Mouse (Mus musculus): ENCODE data around the gene Zfc3h1. TPM values are rescaled to one million over a fixed set of nuclear protein-coding genes. Genes with fewer than 3 reads are reported as not detected.
A peak's percentile ranks its signal among the peaks of the same experiment; 100 is the strongest.

Zfc3h1 gene
- polyA plus RNA-seq, 1 experiment, result 12.5 TPM

GRCm38 (mm10) chr10:115359066-115359465 is 25.7 kb upstream of the Zfc3h1 start:
- 92% methylated on average over 7 of the region's 7 CpGs for WGBS
- H3K27ac ChIP-seq (ENCODE audit: insufficient read depth, low read length), result no peak overlapping the region
- H3K36me3 ChIP-seq (ENCODE audit: control insufficient read depth, insufficient read depth, low read length), result peaks cover 10% of the 10 kb centered on the region
- H3K4me1 ChIP-seq (ENCODE audit: control insufficient read depth, insufficient read depth, insufficient read length), result peaks cover 6% of the 10 kb centered on the region; the same call in 1 of the 2 replicates
- DNase-seq (ENCODE audit: low read depth in 1 of 2, low spot score in 2 of 2), result no peak
- no peaks in the 10 kb centered on the region; the same call in 1 of the 2 replicates for H3K27me3 ChIP-seq (ENCODE audit: control insufficient read depth, insufficient read depth, low read length)
- no peak overlapping the region for H3K4me3 ChIP-seq (ENCODE audit: extremely low read depth, insufficient read depth, insufficient read length)
- TF ChIP-seq POLR2A (IDR thresholded peaks at IDR 0.05; ENCODE audit: low read depth, low read length), result no peak
- TF ChIP-seq CTCF (IDR thresholded peaks at IDR 0.05; ENCODE audit: extremely low read depth, insufficient read depth, insufficient read length, insufficient replicate concordance), result no peak

DNA sequence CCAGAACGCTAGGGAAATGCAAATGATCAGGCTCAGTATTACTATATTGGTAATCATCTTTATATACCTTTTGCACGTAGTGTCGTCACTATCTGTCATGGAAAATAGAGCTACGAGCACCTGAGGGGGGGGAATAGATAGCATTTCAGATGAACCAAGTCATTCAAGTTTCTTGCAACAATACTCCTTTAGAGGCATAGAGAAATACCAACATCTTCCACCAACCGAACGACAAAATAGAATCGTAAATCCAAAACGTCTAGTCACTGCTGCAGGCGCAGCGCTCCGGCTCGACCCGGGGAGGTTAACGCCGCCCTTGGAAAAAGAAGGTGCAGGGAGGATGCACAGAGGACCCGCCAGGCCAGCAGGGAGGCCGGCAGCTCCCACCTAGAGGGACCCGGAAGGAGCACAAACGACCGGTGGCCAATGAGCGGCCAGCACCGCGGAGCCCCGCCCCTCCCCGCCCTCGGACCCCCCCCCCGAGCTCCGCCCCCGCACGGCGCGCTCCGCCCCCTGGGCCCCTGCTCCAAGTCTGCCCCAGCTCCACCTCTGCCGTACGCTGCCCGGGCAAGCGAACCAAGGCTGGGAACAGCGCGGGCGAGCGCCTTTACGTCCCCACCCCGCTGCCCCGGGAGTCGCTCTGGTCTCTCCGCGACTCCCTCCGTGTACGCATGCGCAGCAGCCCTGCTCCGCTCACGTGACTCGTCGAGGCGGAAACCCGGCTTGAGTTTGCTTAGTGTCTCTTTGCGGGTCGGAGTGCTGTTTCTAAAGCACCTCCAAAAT is 22.7 kb upstream of the Zfc3h1 start, which contains the start of gene Tmem19:
Tmem19 (minus strand) TSS at position 662 of the 783 bp plus-strand sequence.
- Histone ChIP-seq H3K4me1 (ENCODE audit: control insufficient read depth, insufficient read depth, insufficient read length) (peaks cover 6% of the 10 kb centered on the region; the same call in 1 of the 2 replicates), H3K4me3 (ENCODE audit: extremely low read depth, insufficient read depth, insufficient read length) (peak within 1 kb of the TSS; percentile 87), H3K36me3 (ENCODE audit: control insufficient read depth, insufficient read depth, low read length) (peaks cover 3% of the 10 kb centered on the region), H3K27ac (ENCODE audit: insufficient read depth, low read length) (peak within 1 kb of the TSS; percentile 98), H3K27me3 (ENCODE audit: control insufficient read depth, insufficient read depth, low read length) (no peaks in the 10 kb centered on the region)
- peak; percentile 91 to 92 for DNase-seq (ENCODE audit: low read depth in 1 of 2, low spot score in 2 of 2)
- WGBS, result under 1% methylated on average over 51 of the region's 58 CpGs
- TF ChIP-seq POLR2A (IDR thresholded peaks at IDR 0.05; ENCODE audit: low read depth, low read length) (peak; percentile 91), CTCF (IDR thresholded peaks at IDR 0.05; ENCODE audit: extremely low read depth, insufficient read depth, insufficient read length, insufficient replicate concordance) (no peak)

GRCm38 (mm10) chr10:115362623-115362964 is 22.2 kb upstream of the Zfc3h1 start:
- Histone ChIP-seq H3K4me1 (ENCODE audit: control insufficient read depth, insufficient read depth, insufficient read length) (peaks cover 6% of the 10 kb centered on the region; the same call in 1 of the 2 replicates), H3K4me3 (ENCODE audit: extremely low read depth, insufficient read depth, insufficient read length) (peak overlapping the region; percentile 87), H3K36me3 (ENCODE audit: control insufficient read depth, insufficient read depth, low read length) (peaks cover 1% of the 10 kb centered on the region; the same call in 1 of the 2 replicates), H3K27me3 (ENCODE audit: control insufficient read depth, insufficient read depth, low read length) (no peaks in the 10 kb centered on the region), H3K27ac (ENCODE audit: insufficient read depth, low read length) (peak overlapping the region; percentile 98)
- no peak for DNase-seq (ENCODE audit: low read depth in 1 of 2, low spot score in 2 of 2)
- WGBS, result 3% methylated on average over 9 of the region's 9 CpGs
- TF ChIP-seq CTCF (IDR thresholded peaks at IDR 0.05; ENCODE audit: extremely low read depth, insufficient read depth, insufficient read length, insufficient replicate concordance) (no peak), POLR2A (IDR thresholded peaks at IDR 0.05; ENCODE audit: low read depth, low read length) (no peak)

GRCm38 (mm10) chr10:115363151-115363550 is 21.6 kb upstream of the Zfc3h1 start:
- Histone ChIP-seq H3K27ac (ENCODE audit: insufficient read depth, low read length) (peak overlapping the region; percentile 98), H3K4me1 (ENCODE audit: control insufficient read depth, insufficient read depth, insufficient read length) (peaks cover 6% of the 10 kb centered on the region; the same call in 1 of the 2 replicates), H3K36me3 (ENCODE audit: control insufficient read depth, insufficient read depth, low read length) (no peaks in the 10 kb centered on the region; the same call in 1 of the 2 replicates), H3K4me3 (ENCODE audit: extremely low read depth, insufficient read depth, insufficient read length) (no peak overlapping the region), H3K27me3 (ENCODE audit: control insufficient read depth, insufficient read depth, low read length) (no peaks in the 10 kb centered on the region)
- TF ChIP-seq CTCF (IDR thresholded peaks at IDR 0.05; ENCODE audit: extremely low read depth, insufficient read depth, insufficient read length, insufficient replicate concordance) (no peak), POLR2A (IDR thresholded peaks at IDR 0.05; ENCODE audit: low read depth, low read length) (no peak)
- DNase-seq (ENCODE audit: low read depth in 1 of 2, low spot score in 2 of 2), result no peak
- 56% methylated on average over 4 of the region's 4 CpGs for WGBS

DNA sequence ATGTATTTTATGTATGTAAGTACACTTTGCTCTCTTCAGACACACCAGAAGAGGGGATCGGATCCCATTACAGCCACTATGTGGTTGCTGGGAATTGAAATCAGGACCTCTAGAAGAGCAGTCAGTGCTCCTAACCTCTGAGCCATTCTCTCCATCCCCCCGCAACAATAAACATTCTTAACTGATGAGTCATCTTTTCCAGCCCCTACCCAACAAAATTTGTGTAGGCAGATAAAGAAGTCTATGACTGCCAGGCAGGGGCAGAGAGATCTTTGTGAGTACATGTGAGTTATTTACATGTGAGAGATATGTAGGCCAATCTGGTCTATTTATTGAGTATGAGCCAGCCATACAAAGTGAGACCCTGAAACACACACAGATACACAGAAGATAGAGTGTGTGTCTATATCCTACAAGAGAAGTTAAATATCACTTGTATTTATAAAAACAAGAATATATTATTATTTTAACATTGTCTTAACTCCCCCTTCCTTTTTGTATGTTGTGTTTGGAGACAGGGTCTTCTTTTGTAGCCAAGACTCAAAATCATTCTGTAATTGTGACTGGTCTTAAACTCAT is 3.2 kb upstream of the Zfc3h1 start:
- no peak overlapping the region for H3K4me3 ChIP-seq (ENCODE audit: extremely low read depth, insufficient read depth, insufficient read length)
- no peaks in the 10 kb centered on the region for H3K27me3 ChIP-seq (ENCODE audit: control insufficient read depth, insufficient read depth, low read length)
- H3K36me3 ChIP-seq (ENCODE audit: control insufficient read depth, insufficient read depth, low read length), result no peaks in the 10 kb centered on the region
- peaks cover 2% of the 10 kb centered on the region; the same call in 1 of the 2 replicates for H3K4me1 ChIP-seq (ENCODE audit: control insufficient read depth, insufficient read depth, insufficient read length)
- TF ChIP-seq CTCF (IDR thresholded peaks at IDR 0.05; ENCODE audit: extremely low read depth, insufficient read depth, insufficient read length, insufficient replicate concordance) (no peak), POLR2A (IDR thresholded peaks at IDR 0.05; ENCODE audit: low read depth, low read length) (no peak)
- 0 out of 2 replicates have a peak overlapping the region, but pooled peaks have one; percentile 6 for H3K27ac ChIP-seq (ENCODE audit: insufficient read depth, low read length)
- 87% methylated on average over 2 of the region's 2 CpGs for WGBS
- no peak for DNase-seq (ENCODE audit: low read depth in 1 of 2, low spot score in 2 of 2)

- no peak overlapping the region for H3K27ac ChIP-seq (ENCODE audit: insufficient read depth, low read length)
- 59% methylated on average over 12 of the region's 12 CpGs for WGBS
- H3K4me3 ChIP-seq (ENCODE audit: extremely low read depth, insufficient read depth, insufficient read length), result peak overlapping the region; percentile 1; the same call in 1 of the 2 replicates
These were observed 1.7 kb upstream of the Zfc3h1 start for GRCm38 (mm10) chr10:115382846-115383643.

More at GRCm38 (mm10) chr10:115382846-115383643, 1.7 kb upstream of the Zfc3h1 start:
- TF ChIP-seq POLR2A (IDR thresholded peaks at IDR 0.05; ENCODE audit: low read depth, low read length) (no peak), CTCF (IDR thresholded peaks at IDR 0.05; ENCODE audit: extremely low read depth, insufficient read depth, insufficient read length, insufficient replicate concordance) (no peak)
- peaks cover 3% of the 10 kb centered on the region; the same call in 1 of the 2 replicates for H3K4me1 ChIP-seq (ENCODE audit: control insufficient read depth, insufficient read depth, insufficient read length)
- H3K36me3 ChIP-seq (ENCODE audit: control insufficient read depth, insufficient read depth, low read length), result no peaks in the 10 kb centered on the region
- H3K27me3 ChIP-seq (ENCODE audit: control insufficient read depth, insufficient read depth, low read length), result no peaks in the 10 kb centered on the region
- DNase-seq (ENCODE audit: low read depth in 1 of 2, low spot score in 2 of 2), result no peak

All from spleen, adult 2 months (tissue).